Mouse (Mus musculus): ENCODE data around the gene Ankrd27.

DNA sequence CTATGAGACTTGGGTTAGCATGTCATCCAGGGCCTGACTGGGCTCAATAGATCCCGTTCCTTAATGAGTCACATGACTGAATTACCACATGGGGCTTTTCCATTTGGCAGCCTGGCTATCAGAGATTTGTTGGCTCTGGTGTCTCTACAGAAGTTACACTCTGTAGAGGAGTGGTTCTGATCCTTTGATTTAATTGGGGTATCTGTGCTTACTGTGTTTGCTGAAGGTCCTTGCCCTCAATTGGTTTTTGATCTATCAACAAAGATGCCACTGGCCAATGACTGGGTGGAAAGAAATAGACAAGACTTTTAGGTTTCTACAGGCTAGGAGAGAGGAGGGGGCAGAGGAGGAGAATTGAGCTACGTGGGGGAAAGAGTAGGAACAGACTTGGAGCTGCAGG lies 27.4 kb upstream of the Ankrd27 start:
- no peak for TF ChIP-seq POLR2A (IDR thresholded peaks at IDR 0.05; ENCODE audit: control insufficient read depth in 1 of 2, insufficient read depth in 1 of 2, low read depth in 1 of 2, low read length in 2 of 2, poor library complexity in 1 of 2)
- no peak for TF ChIP-seq CTCF (IDR thresholded peaks at IDR 0.05 in 2 of 3, conservative IDR thresholded peaks at IDR 0.05 in 1 of 3; ENCODE audit: control insufficient read depth in 1 of 3, insufficient read depth in 1 of 3, low read depth in 2 of 3, low read length in 3 of 3, poor library complexity in 1 of 3, severe bottlenecking in 1 of 3)
- TF ChIP-seq MAX (IDR thresholded peaks at IDR 0.05; ENCODE audit: low read length) = no peak
